Mouse (Mus musculus) kidney, adult 9 months (tissue): ENCODE measurements at regions not wholly inside any gene's neighbourhood (a gene's known extent, or its start where the extent isn't known, plus 50 kb on each side); places are given as distances from the start of the nearest gene placed in this dataset.
A peak's percentile ranks its signal among the peaks of the same experiment; 100 is the strongest.
"Not testable (repeated sequence)": the region's sequence is repeated elsewhere in the genome, so short reads cannot be mapped to it uniquely, and the experiment has no call there.

Experiments used
- DNase-seq: peaks from one replicate; pipeline ENCODE4 v3.0.0; 2022

DNA sequence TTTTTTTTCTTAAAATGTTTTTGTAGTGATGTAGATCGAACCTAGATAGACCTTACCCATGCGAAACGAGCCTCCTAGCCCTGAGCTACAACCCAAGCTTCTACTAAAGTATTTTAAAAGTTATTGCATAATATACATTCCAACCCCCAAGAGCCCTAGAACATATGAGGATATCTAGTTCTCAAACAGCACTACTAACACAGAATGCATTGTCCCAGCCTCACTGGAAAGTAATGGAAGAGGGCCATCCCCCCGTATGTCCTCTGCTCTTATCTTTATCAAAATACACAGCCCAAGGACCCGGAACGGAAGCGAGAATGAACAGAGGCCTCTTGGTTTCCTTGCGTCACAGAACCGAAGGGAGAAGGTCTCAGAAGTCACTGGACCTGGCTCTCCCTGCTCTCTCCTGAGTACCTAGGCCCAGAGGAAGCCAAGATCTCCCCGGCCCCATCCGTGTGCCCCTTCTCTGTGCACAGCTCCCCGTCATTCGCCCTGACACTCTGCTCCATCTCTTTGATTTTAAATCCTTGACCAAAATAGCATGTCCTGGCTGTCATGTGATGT lies 165.0 kb upstream of the Pkdcc start:
- DNase-seq, result no peak

DNA sequence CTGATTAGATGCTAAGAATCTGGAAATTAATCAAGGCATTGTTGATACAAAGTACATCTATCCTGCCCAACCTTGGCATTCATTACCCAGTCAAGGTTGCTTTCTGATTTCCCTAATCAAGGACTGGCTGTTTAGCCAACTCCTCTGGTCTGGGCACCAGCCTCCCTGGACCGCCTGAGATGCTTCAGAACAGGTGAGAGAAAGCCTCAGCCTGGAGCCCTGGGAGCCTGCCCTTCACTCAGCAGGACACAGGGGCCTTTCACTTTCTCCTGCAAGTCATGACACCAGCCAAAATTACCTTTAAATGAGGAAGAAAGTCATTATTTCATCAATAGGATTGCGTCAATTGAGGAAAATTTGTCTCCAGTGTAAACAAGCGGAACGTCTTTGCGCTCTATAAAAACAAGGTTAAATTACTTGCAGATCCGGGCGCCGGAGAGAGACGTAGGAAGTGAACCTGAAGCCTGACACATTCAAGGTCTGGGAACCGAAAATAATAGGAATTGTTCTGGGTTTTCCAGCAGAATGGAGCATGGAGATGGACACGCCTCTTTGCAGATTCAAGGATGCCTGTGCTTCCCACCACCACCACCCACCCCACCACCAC lies 164.4 kb upstream of the Pkdcc start:
- DNase-seq, result no peak

DNA sequence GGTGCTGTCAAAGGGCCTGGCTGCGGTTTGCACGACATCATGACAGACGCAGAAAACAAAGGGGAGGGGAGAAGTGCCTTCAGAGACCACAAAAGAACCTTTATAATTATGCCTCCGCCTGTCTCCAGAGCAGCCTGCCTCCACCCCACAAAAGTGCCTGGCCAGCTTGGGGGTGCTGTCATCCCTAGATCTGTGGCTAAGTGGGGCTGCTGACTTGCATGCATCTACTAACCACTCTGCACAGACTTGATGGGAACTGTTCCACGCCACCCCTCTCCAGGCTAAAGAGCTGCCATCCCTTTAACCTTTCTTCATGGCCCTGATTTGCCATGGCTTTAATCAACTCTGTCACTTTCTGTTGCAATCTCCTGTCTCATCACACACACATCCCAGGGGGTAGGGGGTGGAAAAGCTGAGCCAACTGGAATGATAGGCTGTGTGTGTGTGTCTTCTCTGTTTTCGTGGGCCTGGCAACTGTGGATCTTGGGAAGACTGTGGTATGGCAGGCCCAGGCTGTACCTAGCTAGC lies 162.4 kb upstream of the Pkdcc start:
- DNase-seq, result no peak

DNA sequence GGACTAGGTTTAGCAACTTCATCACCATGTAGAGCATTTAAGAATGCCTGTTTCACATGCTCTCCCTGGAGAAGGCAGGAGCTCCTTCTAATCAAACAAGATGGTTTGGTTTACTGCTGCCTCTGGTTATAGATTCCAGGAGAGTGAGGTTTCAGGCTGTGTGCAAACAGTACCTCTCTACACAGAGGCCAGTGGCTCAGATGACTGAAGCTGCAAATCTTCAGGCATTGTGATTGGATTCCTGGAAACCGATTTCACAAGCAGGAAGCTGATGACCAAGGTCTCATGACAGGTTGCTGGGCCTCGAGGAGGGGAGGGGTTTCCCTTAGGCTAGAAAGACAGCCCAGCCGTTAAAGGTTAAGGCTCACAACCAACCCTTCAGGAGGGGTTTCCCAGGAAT lies 157.3 kb upstream of the Pkdcc start:
- no peak for DNase-seq

DNA sequence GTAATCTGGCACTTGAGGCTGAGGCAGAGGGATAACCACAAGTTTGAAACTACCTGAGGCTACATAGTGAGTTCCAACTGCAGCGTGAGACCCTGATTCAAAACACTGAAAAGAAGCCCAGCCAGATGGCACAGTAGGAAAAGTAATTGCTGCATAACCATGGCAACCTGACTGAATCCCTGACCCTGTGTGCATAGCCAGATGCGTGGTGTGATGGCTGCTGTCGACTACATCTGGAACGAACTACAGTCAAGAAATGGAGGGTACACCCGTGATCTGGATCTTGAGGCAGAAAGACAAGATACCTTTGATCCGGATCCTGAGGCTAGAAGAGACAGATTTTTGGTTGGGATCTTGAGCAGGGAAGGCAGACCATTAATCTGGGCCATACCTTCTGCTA lies 153.2 kb upstream of the Pkdcc start:
- DNase-seq, result no peak

DNA sequence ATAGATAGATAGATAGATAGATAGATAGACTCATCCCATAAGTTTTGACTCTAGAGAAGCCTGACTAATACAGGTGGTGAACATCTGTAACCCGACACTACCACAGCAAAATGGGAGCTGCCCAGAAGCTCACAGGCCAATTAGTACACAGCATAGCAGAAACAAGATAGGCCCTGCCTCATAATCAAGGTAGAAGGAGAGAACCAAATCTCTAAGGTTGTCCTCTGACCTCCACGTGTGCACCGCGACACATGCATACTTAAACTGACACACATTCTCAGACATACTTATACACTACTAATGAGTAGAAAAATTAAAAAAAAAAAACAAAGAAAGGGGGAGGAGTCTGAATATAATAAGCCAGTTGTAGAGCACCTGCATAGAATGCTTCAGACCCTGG lies 151.2 kb upstream of the Pkdcc start:
- no peak for DNase-seq

DNA sequence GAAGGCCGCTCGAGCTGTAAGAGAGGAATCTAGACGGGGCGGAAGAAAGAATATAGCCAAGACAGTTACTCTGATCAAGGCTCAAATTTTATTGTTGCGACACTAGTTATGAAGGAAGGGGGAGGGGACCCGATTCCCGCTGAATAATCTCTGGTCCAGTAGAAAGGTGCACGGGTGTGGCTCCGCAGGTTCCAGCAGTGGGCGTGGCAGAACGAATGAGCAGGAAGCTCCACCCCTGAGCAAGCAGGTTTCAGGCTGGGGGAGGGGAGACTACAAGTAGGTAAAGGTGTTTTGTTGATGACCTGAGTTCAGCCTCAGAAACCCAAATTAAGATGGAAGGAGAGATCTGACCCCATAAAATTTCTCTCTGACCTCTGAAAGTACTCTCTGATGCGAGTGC lies 150.7 kb upstream of the Pkdcc start:
- DNase-seq, result not testable (repeated sequence)

DNA sequence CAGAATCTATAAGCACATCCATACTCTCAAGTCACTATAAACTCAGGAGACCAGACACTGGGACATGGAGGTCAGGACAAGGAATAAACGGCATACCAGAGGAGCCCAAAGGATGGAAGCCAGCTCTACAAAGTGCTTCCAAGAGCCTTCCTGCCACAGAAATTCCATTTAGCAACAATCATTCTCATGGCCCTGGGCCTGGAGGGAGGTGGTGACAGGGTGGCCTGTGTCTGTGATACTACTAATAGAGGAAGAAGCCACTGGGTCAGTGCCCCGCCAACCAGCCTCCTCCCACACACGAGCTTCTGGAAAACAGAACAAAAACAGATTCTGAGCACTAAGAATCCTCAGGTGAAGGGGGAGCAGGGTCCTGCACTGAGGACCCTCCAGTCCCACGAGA lies 145.8 kb upstream of the Pkdcc start:
- no peak for DNase-seq

DNA sequence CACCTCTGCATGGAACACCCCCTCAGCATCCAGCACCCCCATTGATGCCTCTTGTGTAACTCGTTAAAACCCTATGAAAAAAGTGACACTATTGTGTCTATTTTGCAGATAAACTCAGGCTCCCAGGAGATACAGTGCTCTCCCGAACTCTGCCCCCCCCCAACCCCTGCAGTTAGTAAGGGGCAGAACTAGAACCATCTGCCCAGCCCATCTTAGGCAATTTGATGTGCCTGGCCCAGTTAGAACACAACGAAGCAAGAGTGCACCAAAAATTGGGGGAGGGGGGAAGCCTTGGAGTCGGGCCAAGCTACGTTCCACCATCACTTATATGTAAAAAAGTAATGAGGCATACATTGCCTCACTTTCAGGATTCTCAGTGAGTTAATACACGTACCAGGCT lies 143.3 kb upstream of the Pkdcc start:
- no peak for DNase-seq

DNA sequence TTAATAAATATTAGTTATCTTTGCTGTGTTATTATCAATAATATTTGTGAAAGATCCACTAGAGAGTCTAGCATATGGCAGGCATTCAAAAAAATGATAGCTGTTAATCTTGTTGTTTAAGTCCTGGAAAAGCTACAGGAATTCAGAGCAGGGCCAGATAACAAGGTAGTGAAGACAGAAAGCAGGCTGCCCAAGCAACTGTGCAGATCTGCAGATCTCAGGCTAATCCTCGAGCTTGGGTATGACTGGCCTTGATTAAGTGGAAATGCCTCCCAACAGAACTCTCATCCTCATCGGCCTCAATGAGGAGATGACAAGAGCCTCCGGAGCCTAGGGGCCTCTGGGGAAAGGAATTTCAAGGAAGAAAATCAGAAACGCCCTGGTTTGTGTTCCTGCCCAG lies 142.9 kb upstream of the Pkdcc start:
- no peak for DNase-seq

DNA sequence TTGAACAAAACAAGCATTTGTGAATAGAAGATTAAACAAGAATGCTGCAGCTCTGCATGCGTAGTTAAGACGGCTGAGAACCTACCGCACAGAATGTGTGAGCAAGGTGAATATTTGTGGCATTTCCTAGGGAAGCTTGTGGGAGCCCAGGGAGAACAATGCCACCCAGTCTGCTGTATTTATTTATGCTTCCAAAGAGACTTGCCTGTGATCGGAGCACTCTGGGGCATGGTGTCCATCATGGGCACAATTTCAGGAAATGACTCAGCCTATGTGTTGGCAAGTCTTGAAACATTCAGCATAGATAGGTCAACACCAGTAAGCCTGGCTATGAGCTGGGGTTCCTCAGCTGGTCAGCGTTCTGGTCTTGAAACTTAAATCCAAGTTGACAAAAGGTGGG lies 140.2 kb upstream of the Pkdcc start:
- DNase-seq, result no peak

DNA sequence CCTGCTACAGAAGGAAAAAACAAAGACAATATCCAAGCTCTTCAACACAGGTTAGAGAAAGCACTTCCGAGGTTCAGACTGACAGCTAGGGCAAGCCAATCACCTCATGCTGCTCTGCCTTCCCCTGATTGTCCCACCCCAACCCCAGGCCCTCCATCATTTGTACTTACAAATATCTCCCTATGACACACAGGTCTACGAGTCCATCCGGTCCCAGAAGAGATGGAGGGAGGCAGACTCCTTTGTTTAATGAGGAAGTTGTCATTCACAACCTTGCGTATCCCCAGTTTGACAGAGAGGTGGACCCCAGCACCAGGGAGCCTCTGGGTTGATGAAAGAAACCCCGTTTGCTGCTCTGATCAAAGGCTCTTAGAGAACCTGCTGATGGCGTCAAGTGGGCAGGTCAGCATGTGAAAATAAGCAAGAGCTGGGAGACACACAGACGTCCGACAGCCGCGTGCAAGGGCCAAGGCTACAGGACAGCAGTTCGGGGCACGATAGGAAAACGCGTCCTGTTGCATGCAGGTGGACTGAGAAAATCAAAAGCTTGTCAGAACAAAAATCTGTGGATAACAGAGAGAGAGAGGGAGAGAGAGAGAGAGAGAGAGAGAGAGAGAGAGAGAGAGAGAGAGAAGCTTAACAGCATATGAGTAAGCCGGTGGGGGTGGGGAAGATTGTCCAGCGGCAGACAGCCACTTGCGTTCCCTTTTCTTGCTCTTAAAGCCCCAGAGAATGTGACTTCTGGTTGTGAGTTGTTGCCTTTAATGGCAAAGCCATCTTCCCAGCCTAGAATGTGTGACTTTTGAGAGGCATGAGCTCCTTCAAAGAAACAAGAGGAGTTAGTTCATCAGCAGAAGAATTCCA lies 137.1 kb upstream of the Pkdcc start:
- DNase-seq, result no peak

DNA sequence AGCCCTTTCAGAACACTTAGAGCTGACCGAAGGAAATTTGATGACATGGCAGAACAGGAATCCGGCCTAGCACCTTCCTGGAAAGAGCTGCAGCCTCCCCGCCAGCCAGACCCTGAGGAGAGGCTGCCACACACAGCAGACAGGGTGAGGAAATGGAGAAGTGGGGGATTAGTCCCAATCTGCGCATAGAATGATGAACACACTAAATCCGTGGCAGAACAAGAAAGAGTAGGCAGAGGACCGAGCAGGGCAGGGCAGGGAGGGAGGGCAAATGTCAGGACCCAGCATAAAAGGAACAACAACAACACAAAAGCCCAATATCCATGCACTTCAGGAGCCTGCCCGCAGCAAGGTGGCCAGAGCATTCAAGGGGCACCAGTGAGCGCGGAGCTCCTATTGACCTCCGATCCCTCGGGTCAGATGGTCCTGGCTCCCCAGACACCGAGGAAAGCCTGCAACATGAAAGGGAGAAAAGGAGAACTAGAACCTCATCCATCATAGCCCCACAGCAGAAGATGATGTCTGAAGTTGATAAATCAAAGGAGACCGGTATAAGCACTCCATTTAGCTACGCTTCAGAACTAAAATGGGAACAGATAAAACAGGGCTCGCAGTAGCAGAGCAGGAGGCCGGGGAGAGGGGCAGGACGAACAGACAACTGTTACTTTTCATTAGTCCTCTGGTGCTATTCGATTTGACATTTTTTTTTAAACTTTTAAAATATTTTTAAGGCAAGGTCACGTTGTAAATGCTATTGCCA lies 136.3 kb upstream of the Pkdcc start:
- DNase-seq, result peak; percentile 8

DNA sequence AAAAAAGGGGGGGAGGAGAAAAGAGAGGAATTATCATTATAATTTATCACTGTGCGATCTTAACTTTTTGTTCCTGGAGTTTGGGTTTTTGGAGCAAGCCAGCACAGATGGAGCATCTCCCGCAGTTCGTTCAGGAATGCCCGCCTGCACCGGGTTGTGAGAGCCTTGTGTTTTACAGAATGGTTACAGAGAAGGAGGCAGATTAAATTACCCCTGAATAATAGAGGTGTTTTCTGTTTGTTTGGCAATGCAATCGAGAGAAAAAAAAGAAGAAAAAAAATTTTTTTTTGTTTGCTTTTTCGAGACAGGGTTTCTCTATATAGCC lies 135.8 kb upstream of the Pkdcc start:
- no peak for DNase-seq

DNA sequence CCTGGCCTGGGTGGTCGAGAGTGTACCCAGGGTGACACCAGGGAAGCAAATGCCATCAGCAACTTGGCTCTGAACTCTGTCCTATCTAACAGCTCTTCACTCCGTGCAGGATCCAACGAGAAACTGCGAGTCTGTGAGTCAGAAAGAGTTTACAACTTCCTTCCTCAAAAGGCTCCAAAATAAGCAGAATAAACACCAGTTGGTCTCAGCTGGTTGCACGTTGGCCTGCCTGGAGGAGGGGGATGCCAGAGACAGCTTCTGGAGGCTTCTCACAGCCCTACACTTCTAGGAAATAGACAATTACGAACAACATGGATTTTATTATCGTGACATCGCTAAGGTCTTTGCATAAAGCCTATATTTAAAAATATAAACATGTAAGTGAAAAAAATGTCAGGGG lies 133.4 kb upstream of the Pkdcc start:
- DNase-seq, result peak; percentile 38

DNA sequence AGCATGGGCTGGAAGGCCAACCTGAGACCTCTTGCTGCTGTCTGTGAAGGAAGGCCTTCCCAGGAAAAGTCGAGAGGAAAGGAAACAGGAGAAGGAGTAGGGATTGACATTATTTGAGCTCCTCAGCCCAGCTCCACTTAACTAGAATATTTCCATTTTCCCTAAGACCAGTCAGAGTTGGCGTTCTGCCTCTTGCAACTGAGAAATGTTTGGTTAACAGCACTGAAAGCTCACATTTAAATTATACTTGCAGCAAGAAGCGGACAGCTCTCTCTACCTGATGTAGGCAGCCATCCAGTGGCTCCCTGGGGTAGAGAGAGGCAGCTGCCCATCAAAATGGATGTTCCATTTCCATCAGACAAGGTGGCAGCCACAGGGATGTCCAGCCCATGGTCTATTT lies 131.6 kb upstream of the Pkdcc start:
- DNase-seq, result no peak

DNA sequence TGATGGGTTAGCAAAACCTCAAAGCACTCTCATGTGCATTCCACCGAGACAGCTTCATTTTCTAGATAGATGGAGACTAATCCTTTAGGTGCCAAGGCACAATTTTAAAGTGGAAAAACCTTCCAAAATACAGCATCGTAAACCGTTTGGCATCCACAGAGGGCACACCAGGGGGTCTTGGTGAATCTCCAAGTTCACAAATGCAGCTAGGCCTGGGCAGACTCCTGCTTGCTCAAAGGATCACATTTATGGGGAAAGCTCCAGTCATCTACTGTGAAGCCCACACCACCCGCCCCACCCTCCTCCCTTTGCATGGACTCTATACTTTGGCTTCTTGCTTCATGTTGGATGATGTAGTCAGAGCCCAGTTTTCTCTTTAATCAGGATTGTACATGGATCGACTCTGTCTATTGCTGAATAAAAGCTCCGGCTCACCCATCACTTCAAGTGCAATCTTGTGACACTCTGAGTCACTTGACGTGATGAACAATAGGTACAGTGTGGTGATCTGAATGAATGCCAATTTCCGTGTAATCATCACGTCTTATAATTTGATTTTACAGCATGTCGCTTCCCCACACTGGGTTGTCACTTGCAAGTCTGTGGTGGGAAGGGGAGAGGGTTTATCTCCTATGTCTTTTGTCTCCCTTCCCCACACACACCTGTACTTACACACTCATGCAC lies 129.2 kb upstream of the Pkdcc start:
- DNase-seq, result no peak

DNA sequence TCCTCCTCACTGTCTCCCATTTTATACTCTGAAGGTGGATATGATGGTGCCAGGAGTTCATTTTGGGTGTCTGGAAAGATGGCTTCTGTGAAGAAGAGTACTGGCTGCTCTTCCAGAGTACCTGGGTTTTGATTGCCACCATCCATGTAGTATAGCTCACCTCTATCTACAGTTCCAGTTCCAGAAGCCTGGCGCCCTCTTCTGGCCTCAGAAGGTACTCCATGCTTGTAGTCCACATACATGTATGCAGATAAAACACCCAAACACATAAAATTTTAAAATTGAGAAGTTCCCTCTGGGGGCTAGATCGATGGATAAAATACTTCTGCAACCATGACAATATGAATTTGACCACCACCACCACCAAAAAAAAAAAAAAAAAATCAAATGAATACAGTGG lies 128.4 kb upstream of the Pkdcc start:
- DNase-seq, result no peak

DNA sequence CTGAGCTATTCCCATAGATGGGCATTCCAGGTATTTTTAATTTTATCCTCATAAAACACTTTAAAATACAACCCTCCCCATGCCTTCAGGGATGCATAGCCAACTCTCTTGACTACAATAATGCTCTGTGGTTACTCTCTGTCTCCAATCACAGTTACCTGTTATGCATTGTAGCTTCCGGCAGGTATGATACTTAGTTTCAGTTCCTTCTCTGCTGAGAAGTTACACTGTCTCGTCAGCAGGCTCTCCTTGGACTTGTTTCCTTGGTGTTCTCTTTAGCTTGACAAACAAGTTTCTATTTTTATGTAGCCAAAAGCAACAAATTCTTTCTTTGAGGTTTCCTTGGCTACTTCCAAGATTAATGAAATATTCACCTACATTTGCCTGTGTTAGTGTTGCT lies 126.6 kb upstream of the Pkdcc start:
- no peak for DNase-seq

DNA sequence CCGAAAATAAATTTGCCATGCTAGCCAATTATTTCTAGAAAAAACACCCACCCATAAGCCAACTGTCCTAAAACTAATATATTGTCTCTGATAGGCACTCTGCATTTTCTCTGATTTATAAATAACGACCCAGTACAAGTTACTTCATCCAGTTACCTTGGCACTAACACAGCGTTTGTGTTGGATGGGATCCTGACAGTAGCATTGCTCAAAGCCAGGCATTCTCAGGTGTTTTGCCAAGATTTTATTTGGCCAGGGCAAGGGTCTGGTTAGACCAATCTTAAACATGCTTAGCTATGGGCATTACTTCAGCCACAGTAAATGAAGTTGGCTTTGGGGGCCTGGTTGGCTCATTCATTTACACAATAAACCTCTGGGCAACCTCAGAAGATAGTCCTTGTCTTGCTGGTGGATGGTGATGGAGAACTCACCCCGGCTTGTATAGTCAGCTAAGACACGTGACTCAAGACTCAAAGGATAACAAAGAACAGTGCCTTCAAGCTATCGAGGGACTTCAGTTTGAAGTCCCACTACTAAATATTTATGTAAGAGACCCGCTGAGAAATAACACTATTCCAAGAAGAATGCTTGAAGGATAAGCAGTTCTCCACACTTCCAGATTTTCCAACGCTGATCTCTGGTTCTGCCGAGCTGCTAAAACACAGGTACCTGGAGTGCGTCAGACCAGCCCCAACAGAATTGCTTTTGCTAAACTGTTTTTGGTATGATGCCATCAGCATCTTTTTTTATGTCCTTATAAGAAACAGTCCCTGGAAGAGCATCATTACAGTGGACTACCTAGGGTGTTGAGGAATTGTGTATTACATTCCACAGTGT lies 125.0 kb upstream of the Pkdcc start:
- DNase-seq, result no peak

DNA sequence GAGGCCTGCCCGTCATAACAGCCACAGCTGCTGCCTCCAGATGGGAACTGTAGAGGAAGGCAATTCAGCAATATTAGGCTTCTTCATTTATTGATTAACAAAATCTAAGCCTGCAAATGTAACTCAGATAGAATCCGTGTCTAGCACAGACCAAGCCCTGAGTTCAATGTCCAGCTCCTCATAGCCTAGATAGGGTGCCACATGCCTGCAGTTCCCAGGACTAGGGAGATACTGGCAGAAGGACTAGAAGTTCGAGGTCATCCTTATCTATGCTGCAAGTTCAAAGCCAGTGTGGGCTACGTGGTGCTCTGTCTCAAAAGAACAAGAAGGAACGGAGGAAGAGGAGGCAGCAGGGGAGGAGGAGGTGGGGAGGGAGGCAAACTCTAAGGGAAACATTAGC lies 121.2 kb upstream of the Pkdcc start:
- no peak for DNase-seq

DNA sequence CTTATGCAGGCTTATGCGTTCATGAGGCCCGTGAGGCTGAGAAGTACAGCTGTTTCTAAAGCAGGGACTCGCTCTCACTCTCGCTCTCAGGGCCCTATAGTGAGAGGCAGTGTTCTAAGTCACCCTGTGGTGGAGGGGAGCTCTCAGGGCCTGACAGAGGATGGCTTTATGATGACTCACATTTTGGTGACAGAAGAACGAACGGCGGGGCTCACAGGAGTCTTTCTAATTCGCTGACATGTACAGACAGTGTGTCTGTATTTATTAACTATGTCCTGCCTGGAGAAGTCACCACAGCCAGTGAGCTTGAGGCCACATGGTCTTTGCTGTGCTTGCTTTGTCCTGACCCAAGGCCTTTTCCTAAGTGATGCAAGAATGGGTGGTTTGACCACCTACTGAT lies 118.6 kb upstream of the Pkdcc start:
- no peak for DNase-seq
